Mouse (Mus musculus) liver, adult 2 months (tissue): ENCODE measurements around the gene Nebl.

Experiments
- CTCF ChIP-seq: fragments of 200-500 bp; IDR thresholded peaks from 2 replicates; pipeline ENCODE4 v1.5.1; 2011; ENCODE audit warnings: low read depth, low read length, control low read depth
- POLR2A ChIP-seq: fragments of 200-500 bp; IDR thresholded peaks from 2 replicates; pipeline ENCODE4 v1.6.1; 2011; ENCODE audit warnings: low read length, control low read depth; ENCODE audit not compliant: insufficient read depth; ENCODE audit errors: extremely low read depth

DNA sequence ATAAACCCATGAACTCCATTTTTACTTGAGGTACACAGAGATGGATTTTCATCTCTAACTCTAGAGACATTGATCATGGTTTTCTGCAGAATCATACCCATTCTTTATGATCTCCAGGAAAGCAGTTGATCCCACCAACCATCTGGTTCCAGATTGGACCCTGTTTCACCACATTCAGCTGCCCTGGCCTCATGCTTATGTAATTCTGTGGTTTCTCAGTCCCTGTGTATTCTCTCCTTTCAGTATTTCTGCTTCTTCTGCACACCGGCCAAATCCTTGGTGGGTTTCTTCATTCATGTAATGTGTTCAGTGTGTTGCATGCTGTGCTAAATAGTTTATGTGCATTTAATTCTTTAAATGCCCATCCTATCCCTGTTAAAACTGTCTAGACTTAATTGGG, 292.9 kb downstream of the Nebl start:
- TF ChIP-seq CTCF (no peak), POLR2A (no peak)
